Mouse (Mus musculus) bone marrow macrophage, adult 2 months (primary cell): Measurements from ENCODE around the gene Aqp3.

Experiments used
- CTCF ChIP-seq: IDR thresholded peaks from 2 replicates; pipeline ENCODE4 v1.5.1; 2012; ENCODE audit warnings: low read depth, mild to moderate bottlenecking, low read length, moderate library complexity
- POLR2A ChIP-seq: IDR thresholded peaks from 2 replicates; pipeline ENCODE4 v1.6.1; 2012; ENCODE audit warnings: mild to moderate bottlenecking, low read depth, low read length, borderline replicate concordance

- TF ChIP-seq CTCF (no peak), POLR2A (no peak)
Observed at GRCm38 (mm10) chr4:41086947-41087346, 11.0 kb downstream of the Aqp3 start.
